Mouse (Mus musculus) heart, adult 11 months (tissue): ENCODE measurements around the gene Gm4565.
"Not testable (repeated sequence)": the region's sequence is repeated elsewhere in the genome, so short reads cannot be mapped to it uniquely, and the experiment has no call there.

Experiments used
- DNase-seq: peaks from one replicate; pipeline ENCODE4 v3.0.0; 2022

The Gm4565 gene

GRCm38 (mm10) chr7:22588027-22588426 lies at the start of gene Gm4565:
Gm4565 (minus strand) TSS chr7:22588127.
- not testable (repeated sequence) for DNase-seq

GRCm38 (mm10) chr7:22565243-22565642 lies 22.7 kb downstream of the Gm4565 start, which contains the start of gene Gm4201:
Gm4201 (minus strand) TSS chr7:22565343.
- DNase-seq: not testable (repeated sequence)

- DNase-seq: not testable (repeated sequence)
These were observed 53.1 kb downstream of the Gm4565 start, which contains the start of gene Gm8677 for GRCm38 (mm10) chr7:22534787-22535186. Gm8677 (minus strand) TSS chr7:22534887.
